Mouse (Mus musculus): ENCODE measurements around the gene Acot2. TPM values are rescaled to one million over a fixed set of nuclear protein-coding genes. Genes with fewer than 3 reads are reported as not detected.
"Not testable (repeated sequence)": the region's sequence is repeated elsewhere in the genome, so short reads cannot be mapped to it uniquely, and the experiment has no call there.

The Acot2 gene
- polyA plus RNA-seq, 1 experiment from 2014 or later = 13.2 TPM

DNA sequence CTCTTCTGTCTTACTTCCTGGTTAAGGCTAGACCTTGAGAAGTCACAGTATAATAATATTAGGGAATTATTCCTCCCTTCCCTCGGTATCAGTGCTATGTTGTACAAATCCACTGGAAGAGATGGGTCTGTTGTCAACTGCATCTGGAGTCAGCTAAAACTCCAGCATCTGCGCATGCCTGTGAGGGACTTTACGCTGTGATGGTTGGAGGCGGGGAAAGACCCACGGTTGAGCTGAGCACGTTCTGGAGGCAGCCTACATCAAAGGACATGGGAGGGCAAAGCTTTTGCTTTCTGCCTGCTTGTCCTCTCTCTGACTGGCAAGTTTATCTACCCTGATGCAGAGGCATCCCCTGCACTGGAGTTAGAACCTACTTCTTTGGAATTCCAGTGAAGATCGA is 38.2 kb downstream of the Acot2 start:
- DNase-seq (ENCODE audit: low spot score, missing footprints) (no peak), ATAC-seq (ENCODE audit: low FRiP score) (no peak)
- no peaks in the 10 kb centered on the region for H3K9me3 ChIP-seq (ENCODE audit: control insufficient read depth, low read length)
- no peak overlapping the region for H3K9ac ChIP-seq (ENCODE audit: low read length)
- 74% methylated on average over 7 of the region's 7 CpGs for WGBS
- H3K4me3 ChIP-seq (ENCODE audit: low read depth, low read length) = no peak overlapping the region
- no peak overlapping the region for H3K27ac ChIP-seq (ENCODE audit: low read depth, low read length)
- H3K36me3 ChIP-seq (ENCODE audit: control insufficient read depth, insufficient read depth, low read length) = no peaks in the 10 kb centered on the region
- no peaks in the 10 kb centered on the region for H3K27me3 ChIP-seq (ENCODE audit: control insufficient read depth, insufficient read depth, low read length)
- H3K4me1 ChIP-seq (ENCODE audit: control insufficient read depth, insufficient read depth, low read length) = no peaks in the 10 kb centered on the region
- no peak overlapping the region for H3K4me2 ChIP-seq

DNA sequence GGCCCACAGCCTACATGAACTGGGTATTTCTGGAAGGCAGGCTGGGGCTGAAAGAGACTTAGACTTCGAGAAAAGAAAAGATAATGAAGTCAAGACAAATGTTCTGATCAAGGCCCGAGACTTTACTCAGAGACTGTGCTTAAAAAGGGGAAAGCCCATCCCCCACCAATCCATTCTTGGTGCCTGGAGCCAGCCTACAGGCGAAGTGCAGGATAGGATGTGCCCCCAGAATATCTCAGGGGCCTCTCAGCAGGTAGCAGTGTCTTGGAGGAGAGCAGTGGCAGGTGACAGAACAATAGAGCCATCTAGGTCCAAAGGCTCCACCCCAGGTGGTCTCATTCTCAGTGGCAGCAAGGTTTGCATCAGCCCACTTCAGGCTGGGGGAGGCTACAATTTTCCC is 40.7 kb downstream of the Acot2 start:
- ATAC-seq (ENCODE audit: low FRiP score); H3K27ac ChIP-seq (ENCODE audit: low read depth, low read length); H3K4me3 ChIP-seq (ENCODE audit: low read depth, low read length); H3K4me1 ChIP-seq (ENCODE audit: control insufficient read depth, insufficient read depth, low read length); H3K27me3 ChIP-seq (ENCODE audit: control insufficient read depth, insufficient read depth, low read length); DNase-seq (ENCODE audit: low spot score, missing footprints); H3K4me2 ChIP-seq; H3K9me3 ChIP-seq (ENCODE audit: control insufficient read depth, low read length); H3K36me3 ChIP-seq (ENCODE audit: control insufficient read depth, insufficient read depth, low read length); H3K9ac ChIP-seq (ENCODE audit: low read length): not testable (repeated sequence)
- 53% methylated on average over 3 of the region's 3 CpGs for WGBS

- not testable (repeated sequence) for H3K4me2 ChIP-seq; ATAC-seq (ENCODE audit: low FRiP score); H3K36me3 ChIP-seq (ENCODE audit: control insufficient read depth, insufficient read depth, low read length); H3K27ac ChIP-seq (ENCODE audit: low read depth, low read length); H3K27me3 ChIP-seq (ENCODE audit: control insufficient read depth, insufficient read depth, low read length); DNase-seq (ENCODE audit: low spot score, missing footprints); H3K4me3 ChIP-seq (ENCODE audit: low read depth, low read length); H3K9ac ChIP-seq (ENCODE audit: low read length); H3K9me3 ChIP-seq (ENCODE audit: control insufficient read depth, low read length); H3K4me1 ChIP-seq (ENCODE audit: control insufficient read depth, insufficient read depth, low read length)
- WGBS = 83% methylated on average over 1 of the region's 1 CpGs
Observed at GRCm38 (mm10) chr12:84029043-84029442, 41.4 kb downstream of the Acot2 start.

DNA sequence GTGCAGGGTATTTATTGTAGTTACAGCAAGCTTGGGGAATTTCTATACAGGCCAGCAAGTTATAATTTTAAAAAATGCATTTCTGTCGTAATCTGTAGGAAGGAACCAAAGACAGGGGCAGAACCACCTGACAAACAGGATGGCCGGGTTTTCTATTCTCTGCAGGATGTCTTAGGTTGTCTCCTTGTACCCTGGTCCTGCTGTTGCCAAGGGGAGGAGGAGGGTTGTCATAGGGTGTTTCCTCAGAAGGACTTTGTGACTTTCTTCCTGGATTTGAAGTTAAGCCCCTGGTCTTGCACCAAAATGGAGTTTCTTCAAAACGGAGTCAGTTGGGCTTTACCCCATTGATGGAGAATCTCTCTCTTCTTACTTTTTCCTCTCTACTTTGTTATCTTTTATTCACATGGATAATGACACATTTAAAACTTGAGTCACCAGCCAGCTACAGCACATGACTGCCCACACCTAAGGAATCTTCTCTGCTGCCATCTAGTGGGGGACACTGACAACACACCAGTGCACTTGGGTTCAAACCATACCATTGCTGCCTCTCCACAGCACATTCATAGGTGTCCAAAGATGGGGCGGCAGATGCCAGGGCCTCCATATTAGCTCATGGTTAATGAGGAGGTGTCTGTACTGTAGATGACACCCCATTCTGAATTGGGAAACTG is 43.1 kb downstream of the Acot2 start:
- no peak overlapping the region for H3K27ac ChIP-seq (ENCODE audit: low read depth, low read length)
- H3K4me3 ChIP-seq (ENCODE audit: low read depth, low read length) = no peak overlapping the region
- no peaks in the 10 kb centered on the region for H3K9me3 ChIP-seq (ENCODE audit: control insufficient read depth, low read length)
- H3K36me3 ChIP-seq (ENCODE audit: control insufficient read depth, insufficient read depth, low read length) = no peaks in the 10 kb centered on the region
- ATAC-seq (ENCODE audit: low FRiP score) (0 out of 2 replicates have a peak, but pooled peaks have one; percentile 57), DNase-seq (ENCODE audit: low spot score, missing footprints) (peak; percentile 97)
- H3K4me1 ChIP-seq (ENCODE audit: control insufficient read depth, insufficient read depth, low read length) = no peaks in the 10 kb centered on the region
- H3K9ac ChIP-seq (ENCODE audit: low read length) = no peak overlapping the region
- 66% methylated on average over 4 of the region's 4 CpGs for WGBS
- no peak overlapping the region for H3K4me2 ChIP-seq
- H3K27me3 ChIP-seq (ENCODE audit: control insufficient read depth, insufficient read depth, low read length) = no peaks in the 10 kb centered on the region

DNA sequence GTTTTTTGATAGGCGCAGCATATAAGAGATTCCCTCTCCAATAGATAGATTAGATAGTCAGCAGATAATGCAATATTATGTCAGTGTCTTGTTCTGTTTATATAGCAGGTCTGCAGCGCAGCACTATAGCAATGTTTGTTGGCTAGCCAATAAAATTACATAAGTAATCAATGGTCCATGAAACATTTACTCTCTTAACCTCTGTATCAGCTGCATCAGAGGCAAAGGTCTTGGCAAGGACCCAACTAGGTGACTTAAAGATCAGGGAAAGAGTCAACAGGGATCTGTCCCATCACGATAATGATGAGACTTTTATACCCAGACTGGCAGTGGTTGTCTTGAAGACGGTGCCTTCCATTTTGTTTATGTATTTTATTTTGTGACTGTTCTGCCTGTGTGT is 45.2 kb downstream of the Acot2 start:
- no peak overlapping the region for H3K9ac ChIP-seq (ENCODE audit: low read length)
- H3K27me3 ChIP-seq (ENCODE audit: control insufficient read depth, insufficient read depth, low read length) = no peaks in the 10 kb centered on the region
- no peak overlapping the region for H3K4me3 ChIP-seq (ENCODE audit: low read depth, low read length)
- no peaks in the 10 kb centered on the region for H3K9me3 ChIP-seq (ENCODE audit: control insufficient read depth, low read length)
- no peak overlapping the region for H3K4me2 ChIP-seq
- ATAC-seq (ENCODE audit: low FRiP score) (no peak), DNase-seq (ENCODE audit: low spot score, missing footprints) (no peak)
- no peak overlapping the region for H3K27ac ChIP-seq (ENCODE audit: low read depth, low read length)
- H3K4me1 ChIP-seq (ENCODE audit: control insufficient read depth, insufficient read depth, low read length) = no peaks in the 10 kb centered on the region
- H3K36me3 ChIP-seq (ENCODE audit: control insufficient read depth, insufficient read depth, low read length) = no peaks in the 10 kb centered on the region
- WGBS = 92% methylated on average over 4 of the region's 4 CpGs

GRCm38 (mm10) chr12:84033302-84033701 is 45.6 kb downstream of the Acot2 start:
- not testable (repeated sequence) for H3K36me3 ChIP-seq (ENCODE audit: control insufficient read depth, insufficient read depth, low read length); DNase-seq (ENCODE audit: low spot score, missing footprints); H3K27ac ChIP-seq (ENCODE audit: low read depth, low read length); H3K9me3 ChIP-seq (ENCODE audit: control insufficient read depth, low read length); H3K4me2 ChIP-seq; H3K4me1 ChIP-seq (ENCODE audit: control insufficient read depth, insufficient read depth, low read length); H3K4me3 ChIP-seq (ENCODE audit: low read depth, low read length); ATAC-seq (ENCODE audit: low FRiP score); H3K9ac ChIP-seq (ENCODE audit: low read length); H3K27me3 ChIP-seq (ENCODE audit: control insufficient read depth, insufficient read depth, low read length)
- 78% methylated on average over 2 of the region's 2 CpGs for WGBS

- WGBS = 86% methylated on average over 4 of the region's 4 CpGs
- H3K27ac ChIP-seq (ENCODE audit: low read depth, low read length) = no peak overlapping the region
- H3K27me3 ChIP-seq (ENCODE audit: control insufficient read depth, insufficient read depth, low read length) = no peaks in the 10 kb centered on the region
- ATAC-seq (ENCODE audit: low FRiP score) = no peak
- no peaks in the 10 kb centered on the region for H3K4me1 ChIP-seq (ENCODE audit: control insufficient read depth, insufficient read depth, low read length)
- H3K4me3 ChIP-seq (ENCODE audit: low read depth, low read length) = no peak overlapping the region
- H3K9ac ChIP-seq (ENCODE audit: low read length) = no peak overlapping the region
- no peaks in the 10 kb centered on the region for H3K36me3 ChIP-seq (ENCODE audit: control insufficient read depth, insufficient read depth, low read length)
- no peaks in the 10 kb centered on the region for H3K9me3 ChIP-seq (ENCODE audit: control insufficient read depth, low read length)
- H3K4me2 ChIP-seq = no peak overlapping the region
- DNase-seq (ENCODE audit: low spot score, missing footprints) = no peak
Observed at GRCm38 (mm10) chr12:84034108-84034507, 46.4 kb downstream of the Acot2 start.

DNA sequence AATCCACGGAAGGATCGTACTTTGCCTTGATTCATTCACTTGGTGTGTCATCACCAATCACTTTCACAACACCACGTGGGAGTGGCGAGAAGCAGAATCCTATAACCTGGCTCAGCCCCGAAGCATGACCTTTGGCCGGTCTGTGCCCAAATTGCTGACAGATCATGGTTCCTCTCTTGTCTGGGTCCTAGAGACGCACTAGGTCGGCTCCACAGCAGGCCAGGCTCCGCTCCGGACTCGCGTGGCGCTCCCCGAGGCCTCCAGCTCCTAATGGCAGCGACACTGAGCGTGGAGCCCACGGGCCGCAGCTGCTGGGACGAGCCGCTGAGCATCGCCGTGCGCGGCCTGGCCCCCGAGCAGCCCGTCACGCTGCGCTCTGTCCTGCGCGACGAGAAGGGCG is 50.6 kb downstream of the Acot2 start, which contains the start of gene Acot4:
Gene Acot4, plus strand, starts transcription at position 139 of the 400 bp plus-strand sequence.
- Histone ChIP-seq H3K9ac (ENCODE audit: low read length) (peak within 1 kb of the TSS; percentile 45), H3K4me3 (ENCODE audit: low read depth, low read length) (peak within 1 kb of the TSS; percentile 35), H3K4me2 (peak within 1 kb of the TSS; percentile 51)
- DNase-seq (ENCODE audit: low spot score, missing footprints) = peak; percentile 88
- not testable (repeated sequence) for H3K27me3 ChIP-seq (ENCODE audit: control insufficient read depth, insufficient read depth, low read length); ATAC-seq (ENCODE audit: low FRiP score); H3K27ac ChIP-seq (ENCODE audit: low read depth, low read length); H3K4me1 ChIP-seq (ENCODE audit: control insufficient read depth, insufficient read depth, low read length); H3K9me3 ChIP-seq (ENCODE audit: control insufficient read depth, low read length); H3K36me3 ChIP-seq (ENCODE audit: control insufficient read depth, insufficient read depth, low read length)
- WGBS = 13% methylated on average over 27 of the region's 32 CpGs

DNA sequence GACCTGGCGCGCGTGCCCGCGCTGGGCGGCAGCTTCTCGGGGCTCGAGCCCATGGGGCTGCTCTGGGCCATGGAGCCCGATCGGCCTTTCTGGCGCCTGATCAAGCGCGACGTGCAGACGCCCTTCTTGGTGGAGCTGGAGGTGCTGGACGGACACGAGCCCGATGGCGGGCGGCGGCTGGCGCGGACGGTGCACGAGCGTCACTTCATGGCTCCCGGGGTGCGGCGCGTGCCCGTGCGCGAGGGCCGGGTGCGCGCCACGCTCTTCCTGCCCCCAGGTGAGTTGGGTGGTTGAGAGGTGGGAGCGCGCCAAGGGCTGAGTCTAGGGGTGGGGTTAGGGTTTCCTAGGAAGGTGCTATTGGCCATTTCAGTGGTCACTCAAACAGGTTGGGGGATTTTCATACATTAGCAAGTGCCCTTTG is 51.0 kb downstream of the Acot2 start, which contains the start of gene Gm49366:
Gene Gm49366, plus strand, starts transcription at position 245 of the 421 bp plus-strand sequence.
- not testable (repeated sequence) for H3K27ac ChIP-seq (ENCODE audit: low read depth, low read length); ATAC-seq (ENCODE audit: low FRiP score)
- WGBS = 2% methylated on average over 34 of the region's 39 CpGs

More for the DNA sequence above, 51.0 kb downstream of the Acot2 start, which contains the start of gene Gm49366:
- H3K36me3 ChIP-seq (ENCODE audit: control insufficient read depth, insufficient read depth, low read length); H3K4me1 ChIP-seq (ENCODE audit: control insufficient read depth, insufficient read depth, low read length); H3K27me3 ChIP-seq (ENCODE audit: control insufficient read depth, insufficient read depth, low read length); H3K9me3 ChIP-seq (ENCODE audit: control insufficient read depth, low read length): not testable (repeated sequence)
- Histone ChIP-seq H3K4me3 (ENCODE audit: low read depth, low read length) (peak within 1 kb of the TSS; percentile 35), H3K9ac (ENCODE audit: low read length) (peak within 1 kb of the TSS; percentile 45), H3K4me2 (peak within 1 kb of the TSS; percentile 51)
- DNase-seq (ENCODE audit: low spot score, missing footprints) = peak; percentile 87
